Mouse (Mus musculus) heart, adult 2 months (tissue): ENCODE data around the gene Slk.

Source experiments
- CTCF ChIP-seq: fragments of 200-600 bp; IDR thresholded peaks from 2 replicates; pipeline ENCODE4 v1.8.1; 2022; ENCODE audit warnings: antibody characterized with exemption, mild to moderate bottlenecking, moderate library complexity
- POLR2A ChIP-seq: fragments of 200-500 bp; IDR thresholded peaks from 2 replicates; pipeline ENCODE4 v1.6.1; 2011; ENCODE audit warnings: mild to moderate bottlenecking, low read depth, low read length, control low read depth; ENCODE audit not compliant: insufficient read depth

GRCm38 (mm10) chr19:47646508-47647120 is 67.1 kb downstream of the Slk start:
- TF ChIP-seq CTCF (no peak), POLR2A (no peak)
